Mouse (Mus musculus): ENCODE measurements around the gene Tdrd3. TPM values are rescaled to one million over a fixed set of nuclear protein-coding genes. Genes with fewer than 3 reads are reported as not detected.

Tdrd3 gene
- polyA plus RNA-seq, 1 experiment from 2014 or later: 5.6 TPM

GRCm38 (mm10) chr14:87537127-87537819 lies 120.8 kb downstream of the Tdrd3 start:
- DNase-seq (no peak), ATAC-seq (no peak)
- H3K4me1 ChIP-seq (ENCODE audit: insufficient read depth): no peaks in the 10 kb centered on the region
- no peak overlapping the region for H3K9ac ChIP-seq (replicated peaks)
- TF ChIP-seq CTCF (IDR thresholded peaks at IDR 0.05; ENCODE audit: low read depth): no peak
- TF ChIP-seq EP300 (IDR thresholded peaks at IDR 0.05; ENCODE audit: low read depth): no peak
- 79% methylated on average over 4 of the region's 4 CpGs for WGBS (ENCODE audit: insufficient replicate concordance)
- no peaks in the 10 kb centered on the region for H3K9me3 ChIP-seq (ENCODE audit: low read length)
- H3K27me3 ChIP-seq (ENCODE audit: insufficient read depth, low read length): no peaks in the 10 kb centered on the region
- H3K36me3 ChIP-seq (replicated peaks; ENCODE audit: insufficient read depth, low read length): no peaks in the 10 kb centered on the region
- H3K27ac ChIP-seq (ENCODE audit: low read depth): no peak overlapping the region
- H3K4me2 ChIP-seq (ENCODE audit: low read depth, low read length): no peak overlapping the region
- H3K4me3 ChIP-seq (ENCODE audit: low read depth, low read length): no peak overlapping the region

GRCm38 (mm10) chr14:87549986-87550385 lies 133.5 kb downstream of the Tdrd3 start:
- H3K4me1 ChIP-seq (ENCODE audit: insufficient read depth): no peaks in the 10 kb centered on the region
- no peak overlapping the region for H3K27ac ChIP-seq (ENCODE audit: low read depth)
- peaks cover 3% of the 10 kb centered on the region; the same call in 1 of the 2 replicates for H3K36me3 ChIP-seq (replicated peaks; ENCODE audit: insufficient read depth, low read length)
- no peak for ATAC-seq
- H3K27me3 ChIP-seq (ENCODE audit: insufficient read depth, low read length): no peaks in the 10 kb centered on the region
- H3K9ac ChIP-seq (replicated peaks): no peak overlapping the region
- no peak for TF ChIP-seq CTCF (IDR thresholded peaks at IDR 0.05; ENCODE audit: low read depth)
- no peak for TF ChIP-seq EP300 (IDR thresholded peaks at IDR 0.05; ENCODE audit: low read depth)
- H3K9me3 ChIP-seq (ENCODE audit: low read length): no peaks in the 10 kb centered on the region
- no peak overlapping the region for H3K4me3 ChIP-seq (ENCODE audit: low read depth, low read length)
- H3K4me2 ChIP-seq (ENCODE audit: low read depth, low read length): no peak overlapping the region
- DNase-seq: no peak
- 43% methylated on average over 6 of the region's 6 CpGs for WGBS (ENCODE audit: insufficient replicate concordance)

GRCm38 (mm10) chr14:87552211-87552610 lies 135.8 kb downstream of the Tdrd3 start:
- H3K27me3 ChIP-seq (ENCODE audit: insufficient read depth, low read length): no peaks in the 10 kb centered on the region
- 58% methylated on average over 3 of the region's 3 CpGs for WGBS (ENCODE audit: insufficient replicate concordance)
- no peak overlapping the region for H3K9ac ChIP-seq (replicated peaks)
- H3K27ac ChIP-seq (ENCODE audit: low read depth): no peak overlapping the region
- DNase-seq: no peak
- no peaks in the 10 kb centered on the region for H3K36me3 ChIP-seq (replicated peaks; ENCODE audit: insufficient read depth, low read length)
- H3K4me2 ChIP-seq (ENCODE audit: low read depth, low read length): no peak overlapping the region
- H3K9me3 ChIP-seq (ENCODE audit: low read length): no peaks in the 10 kb centered on the region
- no peak overlapping the region for H3K4me3 ChIP-seq (ENCODE audit: low read depth, low read length)
- no peak for ATAC-seq
- no peaks in the 10 kb centered on the region for H3K4me1 ChIP-seq (ENCODE audit: insufficient read depth)
- TF ChIP-seq CTCF (IDR thresholded peaks at IDR 0.05; ENCODE audit: low read depth) (no peak), EP300 (IDR thresholded peaks at IDR 0.05; ENCODE audit: low read depth) (no peak)

GRCm38 (mm10) chr14:87563841-87564240 lies 147.4 kb downstream of the Tdrd3 start:
- no peak overlapping the region for H3K27ac ChIP-seq (ENCODE audit: low read depth)
- ATAC-seq (no peak), DNase-seq (no peak)
- no peak overlapping the region for H3K4me2 ChIP-seq (ENCODE audit: low read depth, low read length)
- no peak overlapping the region for H3K4me3 ChIP-seq (ENCODE audit: low read depth, low read length)
- H3K4me1 ChIP-seq (ENCODE audit: insufficient read depth): peaks cover 4% of the 10 kb centered on the region
- H3K36me3 ChIP-seq (replicated peaks; ENCODE audit: insufficient read depth, low read length): no peaks in the 10 kb centered on the region
- H3K9ac ChIP-seq (replicated peaks): no peak overlapping the region
- H3K27me3 ChIP-seq (ENCODE audit: insufficient read depth, low read length): no peaks in the 10 kb centered on the region
- H3K9me3 ChIP-seq (ENCODE audit: low read length): no peaks in the 10 kb centered on the region
- TF ChIP-seq CTCF (IDR thresholded peaks at IDR 0.05; ENCODE audit: low read depth) (no peak), EP300 (IDR thresholded peaks at IDR 0.05; ENCODE audit: low read depth) (no peak)
- WGBS (ENCODE audit: insufficient replicate concordance): 58% methylated on average over 9 of the region's 9 CpGs

- H3K36me3 ChIP-seq (replicated peaks; ENCODE audit: insufficient read depth, low read length): no peaks in the 10 kb centered on the region
- no peak for ATAC-seq
- H3K27me3 ChIP-seq (ENCODE audit: insufficient read depth, low read length): no peaks in the 10 kb centered on the region
- peaks cover 4% of the 10 kb centered on the region for H3K4me1 ChIP-seq (ENCODE audit: insufficient read depth)
- WGBS (ENCODE audit: insufficient replicate concordance): 22% methylated on average over 7 of the region's 7 CpGs
- TF ChIP-seq EP300 (IDR thresholded peaks at IDR 0.05; ENCODE audit: low read depth) (no peak), CTCF (IDR thresholded peaks at IDR 0.05; ENCODE audit: low read depth) (peak; percentile 37)
- H3K9me3 ChIP-seq (ENCODE audit: low read length): no peaks in the 10 kb centered on the region
- no peak overlapping the region for H3K9ac ChIP-seq (replicated peaks)
- H3K27ac ChIP-seq (ENCODE audit: low read depth): no peak overlapping the region
- DNase-seq: no peak
- no peak overlapping the region for H3K4me3 ChIP-seq (ENCODE audit: low read depth, low read length)
- no peak overlapping the region for H3K4me2 ChIP-seq (ENCODE audit: low read depth, low read length)
Observed at GRCm38 (mm10) chr14:87566211-87566610, 149.8 kb downstream of the Tdrd3 start.

- TF ChIP-seq EP300 (IDR thresholded peaks at IDR 0.05; ENCODE audit: low read depth) (no peak), CTCF (IDR thresholded peaks at IDR 0.05; ENCODE audit: low read depth) (peak; percentile 50)
- Histone ChIP-seq H3K27ac (ENCODE audit: low read depth) (no peak overlapping the region), H3K36me3 (replicated peaks; ENCODE audit: insufficient read depth, low read length) (no peaks in the 10 kb centered on the region), H3K9ac (replicated peaks) (no peak overlapping the region), H3K4me2 (ENCODE audit: low read depth, low read length) (no peak overlapping the region), H3K4me1 (ENCODE audit: insufficient read depth) (peaks cover 4% of the 10 kb centered on the region), H3K27me3 (ENCODE audit: insufficient read depth, low read length) (no peaks in the 10 kb centered on the region), H3K4me3 (ENCODE audit: low read depth, low read length) (no peak overlapping the region), H3K9me3 (ENCODE audit: low read length) (no peaks in the 10 kb centered on the region)
- no peak for ATAC-seq
- DNase-seq: no peak
- 28% methylated on average over 3 of the region's 3 CpGs for WGBS (ENCODE audit: insufficient replicate concordance)
Observed at GRCm38 (mm10) chr14:87567034-87567461, 150.6 kb downstream of the Tdrd3 start.

All from liver, postnatal 0 days (tissue).